Mouse (Mus musculus) megakaryocyte, embryonic 14.5 days (primary cell): Measurements from ENCODE around the gene Tyrobp.

Source experiments
- FLI1 ChIP-seq: IDR thresholded peaks from 2 replicates; pipeline ENCODE4 v1.6.1; 2012; ENCODE audit warnings: low read length, inconsistent platforms, mixed read lengths
- GATA1 ChIP-seq: IDR thresholded peaks from 3 replicates; pipeline ENCODE4 v1.6.1; 2012; ENCODE audit warnings: mixed read lengths, low read length, inconsistent platforms, borderline replicate concordance

DNA sequence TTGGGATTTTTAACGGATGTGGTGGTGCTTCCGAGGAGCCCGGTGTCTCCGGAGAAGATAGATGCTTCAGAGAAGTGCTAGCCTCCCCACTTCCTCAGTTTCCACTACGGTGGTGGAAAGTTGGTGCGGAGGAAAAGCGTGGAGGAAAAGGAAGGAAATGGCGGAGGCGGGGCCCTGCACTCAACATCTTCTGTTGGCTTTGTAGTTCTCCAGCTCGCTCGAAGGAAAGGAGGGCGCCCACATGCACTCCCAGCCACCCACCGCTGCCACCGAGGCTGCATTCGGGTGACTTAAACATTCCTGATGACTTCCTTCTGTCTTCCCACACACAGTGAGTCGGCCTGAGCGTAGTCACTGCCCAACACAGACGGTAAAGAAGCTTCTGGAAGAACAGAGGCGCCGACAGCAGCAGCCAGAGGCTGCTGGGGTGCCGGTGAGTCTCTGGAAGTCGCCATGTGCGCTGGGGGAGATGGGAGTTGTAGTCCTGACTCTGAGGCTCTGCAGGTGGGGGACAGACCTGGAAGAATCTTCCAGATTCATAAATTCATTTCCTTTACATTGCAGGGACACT, 9.6 kb downstream of the Tyrobp start:
- TF ChIP-seq GATA1 (no peak), FLI1 (no peak)
